Mouse (Mus musculus) C2C12 (cell line): ENCODE data around the gene Trmt10a. TPM values are rescaled to one million over a fixed set of nuclear protein-coding genes. Genes with fewer than 3 reads are reported as not detected.
A peak's percentile ranks its signal among the peaks of the same experiment; 100 is the strongest.

Experiments
- H3K27me3 ChIP-seq: one replicate; pipeline ENCODE4 v1.6.1; 2011; ENCODE audit not compliant: control insufficient read depth, insufficient read depth, insufficient read length
- H3K36me3 ChIP-seq: one replicate; pipeline ENCODE4 v1.6.1; 2011; ENCODE audit not compliant: control insufficient read depth, insufficient read depth
- H3K4me3 ChIP-seq: one replicate; pipeline ENCODE4 v1.5.1; 2011; ENCODE audit warnings: mild to moderate bottlenecking, control low read depth; ENCODE audit not compliant: poor library complexity, insufficient read depth, severe bottlenecking
- H3K79me2 ChIP-seq: one replicate; pipeline ENCODE4 v1.6.1; 2011; ENCODE audit not compliant: control insufficient read depth, insufficient read depth
- H3K79me3 ChIP-seq: one replicate; pipeline ENCODE4 v1.6.1; 2011; ENCODE audit warnings: low read depth, control low read depth
- H3ac ChIP-seq: one replicate; pipeline ENCODE3; 2011; ENCODE audit warnings: low read depth; ENCODE audit not compliant: control insufficient read depth, insufficient read length
- CEBPB ChIP-seq: IDR thresholded peaks from one replicate; pipeline ENCODE4 v1.6.1; 2011; ENCODE audit warnings: low read depth, mild to moderate bottlenecking, control low read depth, moderate library complexity
- CTCF ChIP-seq: IDR thresholded peaks from one replicate; pipeline ENCODE4 v1.5.1; 2011; ENCODE audit not compliant: control insufficient read depth, insufficient read depth, insufficient read length
- FOSL1 ChIP-seq: IDR thresholded peaks from one replicate; pipeline ENCODE4 v1.8.0; 2011; ENCODE audit warnings: mild to moderate bottlenecking, low read length; ENCODE audit not compliant: poor library complexity, insufficient read depth, severe bottlenecking
- MAX ChIP-seq: IDR thresholded peaks from one replicate; pipeline ENCODE4 v1.6.1; 2011; ENCODE audit warnings: mild to moderate bottlenecking, control low read depth
- MYOD1 ChIP-seq: IDR thresholded peaks from one replicate; pipeline ENCODE4 v1.6.1; 2011; ENCODE audit warnings: low read depth; ENCODE audit not compliant: control insufficient read depth, insufficient read length
- MYOG ChIP-seq: IDR thresholded peaks from one replicate; pipeline ENCODE4 v1.6.1; 2011; ENCODE audit not compliant: control insufficient read depth, insufficient read length; ENCODE audit errors: extremely low read depth
- USF1 ChIP-seq: IDR thresholded peaks from one replicate; pipeline ENCODE4 v1.6.1; 2011; ENCODE audit warnings: low read depth, mild to moderate bottlenecking, control low read depth, moderate library complexity
- polyA plus RNA-seq: library from polyadenylated mRNA; unstranded; fragments of >200 nt; fragmentation: generic; extraction: Trizol; gene quantifications from one replicate; pipeline ENCODE4 v1.2.1, GENCODE M21; 2012; ENCODE audit warnings: missing spikeins

Gene Trmt10a
- polyA plus RNA-seq, 1 experiment, result 6.8 TPM

- Histone ChIP-seq H3K27me3 (no peaks in the 10 kb centered on the region), H3K79me3 (no peaks in the 10 kb centered on the region), H3K4me3 (no peak overlapping the region), H3K36me3 (no peaks in the 10 kb centered on the region), H3K79me2 (no peaks in the 10 kb centered on the region), H3ac (no peak overlapping the region)
- TF ChIP-seq MAX (no peak), MYOD1 (no peak), CEBPB (no peak), USF1 (no peak), MYOG (no peak), CTCF (no peak), FOSL1 (no peak)
These were observed 32.3 kb downstream of the Trmt10a start for GRCm38 (mm10) chr3:138175551-138175950.

- no peak overlapping the region for H3ac ChIP-seq
- no peaks in the 10 kb centered on the region for H3K79me3 ChIP-seq
- H3K36me3 ChIP-seq, result no peaks in the 10 kb centered on the region
- H3K27me3 ChIP-seq, result no peaks in the 10 kb centered on the region
- TF ChIP-seq FOSL1 (no peak), CTCF (no peak), MAX (no peak), USF1 (peak; percentile 80), CEBPB (no peak)
- no peaks in the 10 kb centered on the region for H3K79me2 ChIP-seq
- no peak overlapping the region for H3K4me3 ChIP-seq
These were observed 38.8 kb downstream of the Trmt10a start for GRCm38 (mm10) chr3:138182019-138182418.

- H3K79me3 ChIP-seq, result no peaks in the 10 kb centered on the region
- H3K27me3 ChIP-seq, result no peaks in the 10 kb centered on the region
- H3K36me3 ChIP-seq, result no peaks in the 10 kb centered on the region
- TF ChIP-seq MYOD1, result no peak
- no peak for TF ChIP-seq CEBPB
- TF ChIP-seq MYOG, result no peak
- TF ChIP-seq CTCF, result no peak
- no peak for TF ChIP-seq USF1
- no peak for TF ChIP-seq FOSL1
- no peak for TF ChIP-seq MAX
- H3ac ChIP-seq, result no peak overlapping the region
- no peaks in the 10 kb centered on the region for H3K79me2 ChIP-seq
- no peak overlapping the region for H3K4me3 ChIP-seq
These were observed 40.1 kb downstream of the Trmt10a start for GRCm38 (mm10) chr3:138183371-138183770.

GRCm38 (mm10) chr3:138185290-138185689 is 42.0 kb downstream of the Trmt10a start:
- H3K4me3 ChIP-seq, result no peak overlapping the region
- H3K79me3 ChIP-seq, result no peaks in the 10 kb centered on the region
- H3K79me2 ChIP-seq, result no peaks in the 10 kb centered on the region
- no peaks in the 10 kb centered on the region for H3K27me3 ChIP-seq
- no peaks in the 10 kb centered on the region for H3K36me3 ChIP-seq
- H3ac ChIP-seq, result no peak overlapping the region
- TF ChIP-seq MAX, result no peak
- TF ChIP-seq MYOG, result no peak
- TF ChIP-seq FOSL1, result no peak
- TF ChIP-seq CTCF, result no peak
- TF ChIP-seq MYOD1, result no peak
- peak; percentile 54 for TF ChIP-seq USF1
- TF ChIP-seq CEBPB, result no peak

- no peaks in the 10 kb centered on the region for H3K79me3 ChIP-seq
- H3K27me3 ChIP-seq, result no peaks in the 10 kb centered on the region
- TF ChIP-seq CTCF (no peak), CEBPB (no peak), USF1 (no peak)
- no peak overlapping the region for H3ac ChIP-seq
- no peak overlapping the region for H3K4me3 ChIP-seq
- no peaks in the 10 kb centered on the region for H3K36me3 ChIP-seq
- no peaks in the 10 kb centered on the region for H3K79me2 ChIP-seq
These were observed 43.0 kb downstream of the Trmt10a start for GRCm38 (mm10) chr3:138185995-138186930.

GRCm38 (mm10) chr3:138192260-138192659 is 49.0 kb downstream of the Trmt10a start:
- H3K36me3 ChIP-seq, result no peaks in the 10 kb centered on the region

More at GRCm38 (mm10) chr3:138192260-138192659, 49.0 kb downstream of the Trmt10a start:
- Histone ChIP-seq H3K79me3 (no peaks in the 10 kb centered on the region), H3K4me3 (no peak overlapping the region), H3K79me2 (no peaks in the 10 kb centered on the region), H3ac (no peak overlapping the region), H3K27me3 (no peaks in the 10 kb centered on the region)
- TF ChIP-seq USF1 (no peak), MAX (no peak), MYOD1 (no peak), FOSL1 (no peak), MYOG (no peak), CEBPB (no peak), CTCF (no peak)
